Mouse (Mus musculus): ENCODE measurements around the gene C2cd4a. TPM values are rescaled to one million over a fixed set of nuclear protein-coding genes. Genes with fewer than 3 reads are reported as not detected.

The C2cd4a gene
- not detected for total RNA-seq (2023)

DNA sequence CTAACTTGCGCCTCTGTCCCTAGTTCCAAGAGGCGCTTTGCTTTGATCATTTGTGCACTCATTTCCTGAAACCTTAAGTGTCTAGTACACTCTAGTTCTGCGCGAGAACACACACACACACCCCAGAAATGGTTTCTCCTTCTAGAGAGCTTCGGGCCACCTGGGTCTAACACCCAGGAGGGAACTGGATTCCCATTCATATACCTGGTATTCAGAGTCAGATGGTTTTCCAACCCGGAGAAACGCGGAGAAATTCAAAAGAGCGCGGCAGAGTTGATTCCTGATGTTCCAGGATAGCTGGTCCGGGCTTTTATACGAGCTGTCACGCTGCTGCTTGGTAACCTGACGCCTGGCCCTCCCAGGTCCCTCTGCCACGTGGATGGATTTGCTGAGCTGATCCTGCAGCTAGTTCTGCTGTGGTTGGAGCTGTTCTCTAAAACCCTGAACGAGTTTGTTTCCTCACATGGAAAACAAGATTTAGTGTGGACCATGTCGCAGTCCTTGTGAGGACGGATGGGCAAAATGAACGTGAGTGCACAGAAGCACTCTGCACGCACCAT, at the start of gene C2cd4a:
C2cd4a (minus strand) TSS at position 285 of the 560 bp plus-strand sequence.

GRCm38 (mm10) chr9:67839981-67840859, 8.1 kb upstream of the C2cd4a start, which contains the start of gene Vps13c:
TSS of gene Vps13c (plus strand) at chr9:67840396.

Other genes with a start within 250 kb of the C2cd4a start
- gene C2cd4b, start 72.9 kb downstream of the C2cd4a start, total RNA-seq (2023), result not detected
- gene Vps13c, start 8.1 kb upstream of the C2cd4a start, total RNA-seq (2023), result 45.6 TPM

All from CD8-positive naive resting alpha-beta T cell, adult 57 days (primary cell).